Mouse (Mus musculus) erythroblast, adult 5-6 weeks (primary cell): ENCODE measurements around the gene Rest. TPM values are rescaled to one million over a fixed set of nuclear protein-coding genes. Genes with fewer than 3 reads are reported as not detected.
"Not testable (repeated sequence)": the region's sequence is repeated elsewhere in the genome, so short reads cannot be mapped to it uniquely, and the experiment has no call there.

ENCODE experiments used
- ATAC-seq: replicated peaks from 2 replicates; pipeline ENCODE4 v1.8.0; 2016; ENCODE audit warnings: moderate number of reproducible peaks, mild to moderate bottlenecking, moderate TSS enrichment, inconsistent platforms; ENCODE audit not compliant: poor library complexity, low FRiP score, severe bottlenecking
- total RNA-seq, 2 experiments: library from RNA; stranded (forward) in 1 of 2; stranded (reverse) in 1 of 2; fragments of 150-400 nt in 1 of 2; fragments of 200-764, 138-1000 nt in 1 of 2; gene quantifications; 2 replicates each; pipeline versions ENCODE4 v1.2.3 to v1.2.4; 2015 to 2017; ENCODE audit warnings: low replicate concordance in 2 of 2

Rest gene
- total RNA-seq (2015; ENCODE audit: low replicate concordance) (8.4 and 10.8 TPM in 2 replicates), total RNA-seq (2017; ENCODE audit: low replicate concordance) (8.5 and 12.5 TPM in 2 replicates)

GRCm38 (mm10) chr5:77265081-77265670 is at the start of gene Rest:
Rest (plus strand) TSS chr5:77265491.
- peak; percentile 66 for ATAC-seq

GRCm38 (mm10) chr5:77217211-77217610 is 48.1 kb upstream of the Rest start:
- ATAC-seq, result peak; percentile 68

GRCm38 (mm10) chr5:77217724-77218123 is 47.6 kb upstream of the Rest start:
- no peak for ATAC-seq

GRCm38 (mm10) chr5:77223043-77223975 is 42.0 kb upstream of the Rest start:
- no peak for ATAC-seq

GRCm38 (mm10) chr5:77228986-77229385 is 36.3 kb upstream of the Rest start:
- ATAC-seq, result peak; percentile 80; the same call in 1 of the 2 replicates

GRCm38 (mm10) chr5:77231863-77232262 is 33.4 kb upstream of the Rest start:
- not testable (repeated sequence) for ATAC-seq

GRCm38 (mm10) chr5:77234921-77235320 is 30.4 kb upstream of the Rest start:
- no peak for ATAC-seq

- no peak for ATAC-seq
Measured at GRCm38 (mm10) chr5:77237104-77237503, 28.2 kb upstream of the Rest start.

- ATAC-seq, result no peak
Measured at GRCm38 (mm10) chr5:77244331-77244987, 20.8 kb upstream of the Rest start.

GRCm38 (mm10) chr5:77245463-77245786 is 19.9 kb upstream of the Rest start:
- ATAC-seq, result no peak

- no peak for ATAC-seq
Measured at GRCm38 (mm10) chr5:77245787-77246671, 19.3 kb upstream of the Rest start.

GRCm38 (mm10) chr5:77250083-77250482 is 15.2 kb upstream of the Rest start:
- ATAC-seq, result no peak

- ATAC-seq, result no peak
Measured at GRCm38 (mm10) chr5:77251656-77252055, 13.6 kb upstream of the Rest start.

- no peak for ATAC-seq
Measured at GRCm38 (mm10) chr5:77252115-77252827, 13.0 kb upstream of the Rest start.

GRCm38 (mm10) chr5:77253154-77253553 is 12.1 kb upstream of the Rest start:
- ATAC-seq, result no peak

- no peak for ATAC-seq
Measured at GRCm38 (mm10) chr5:77254402-77254801, 10.9 kb upstream of the Rest start.

- no peak for ATAC-seq
Measured at GRCm38 (mm10) chr5:77257603-77258002, 7.7 kb upstream of the Rest start.

- ATAC-seq, result no peak
Measured at GRCm38 (mm10) chr5:77259315-77259714, 6.0 kb upstream of the Rest start.

- ATAC-seq, result no peak
Measured at GRCm38 (mm10) chr5:77260141-77260540, 5.2 kb upstream of the Rest start.
